Mouse (Mus musculus): ENCODE measurements around the gene Olfr91. TPM values are rescaled to one million over a fixed set of nuclear protein-coding genes. Genes with fewer than 3 reads are reported as not detected.

Gene Olfr91
- not detected for polyA plus RNA-seq (2014; fragmentation: Illumina TruSeq; extraction: RNeasy Lipid Tissue Mini Kit (QIAGEN cat#74804); ENCODE audit: low replicate concordance)

GRCm38 (mm10) chr17:37098178-37098577 lies at the start of gene Olfr91:
Gene Olfr91, minus strand, starts transcription at chr17:37098278.

GRCm38 (mm10) chr17:37119988-37120387 lies 21.9 kb upstream of the Olfr91 start, which contains the start of gene Olfr92:
Gene Olfr92, minus strand, starts transcription at chr17:37120088.

GRCm38 (mm10) chr17:37088399-37088798 lies 9.7 kb downstream of the Olfr91 start, which contains the start of gene Olfr90:
Gene Olfr90, minus strand, starts transcription at chr17:37088499.

GRCm38 (mm10) chr17:37045611-37046311 lies 52.3 kb downstream of the Olfr91 start, which contains the start of gene Gabbr1:
Gene Gabbr1, plus strand, starts transcription at chr17:37045966.

Other genes starting within 250 kb of the Olfr91 start
- 9.4 TPM for gene Trim15, start 231.1 kb downstream of the Olfr91 start, polyA plus RNA-seq (2014; fragmentation: Illumina TruSeq; extraction: RNeasy Lipid Tissue Mini Kit (QIAGEN cat#74804); ENCODE audit: low replicate concordance)
- not detected for gene Trim10, start 228.7 kb downstream of the Olfr91 start, polyA plus RNA-seq (2014; fragmentation: Illumina TruSeq; extraction: RNeasy Lipid Tissue Mini Kit (QIAGEN cat#74804); ENCODE audit: low replicate concordance)
- gene Trim40, start 208.2 kb downstream of the Olfr91 start, polyA plus RNA-seq (2014; fragmentation: Illumina TruSeq; extraction: RNeasy Lipid Tissue Mini Kit (QIAGEN cat#74804); ENCODE audit: low replicate concordance): 86.2 TPM
- 166 TPM for gene Trim31, start 200.2 kb downstream of the Olfr91 start, polyA plus RNA-seq (2014; fragmentation: Illumina TruSeq; extraction: RNeasy Lipid Tissue Mini Kit (QIAGEN cat#74804); ENCODE audit: low replicate concordance)
- 1.1 TPM for gene Rnf39, start 155.4 kb downstream of the Olfr91 start, polyA plus RNA-seq (2014; fragmentation: Illumina TruSeq; extraction: RNeasy Lipid Tissue Mini Kit (QIAGEN cat#74804); ENCODE audit: low replicate concordance)
- gene Ppp1r11, start 146.5 kb downstream of the Olfr91 start, polyA plus RNA-seq (2014; fragmentation: Illumina TruSeq; extraction: RNeasy Lipid Tissue Mini Kit (QIAGEN cat#74804); ENCODE audit: low replicate concordance): 5.3 TPM
- gene Znrd1, start 139.7 kb downstream of the Olfr91 start, polyA plus RNA-seq (2014; fragmentation: Illumina TruSeq; extraction: RNeasy Lipid Tissue Mini Kit (QIAGEN cat#74804); ENCODE audit: low replicate concordance): 18.8 TPM
- gene Znrd1as, start 139.7 kb downstream of the Olfr91 start, polyA plus RNA-seq (2014; fragmentation: Illumina TruSeq; extraction: RNeasy Lipid Tissue Mini Kit (QIAGEN cat#74804); ENCODE audit: low replicate concordance): 17.6 TPM
- not detected for gene 2410137M14Rik, start 117.0 kb downstream of the Olfr91 start, polyA plus RNA-seq (2014; fragmentation: Illumina TruSeq; extraction: RNeasy Lipid Tissue Mini Kit (QIAGEN cat#74804); ENCODE audit: low replicate concordance)
- gene H2-M5, start 108.7 kb downstream of the Olfr91 start, polyA plus RNA-seq (2014; fragmentation: Illumina TruSeq; extraction: RNeasy Lipid Tissue Mini Kit (QIAGEN cat#74804); ENCODE audit: low replicate concordance): not detected
- 3.6 TPM for gene Zfp57, start 97.1 kb downstream of the Olfr91 start, polyA plus RNA-seq (2014; fragmentation: Illumina TruSeq; extraction: RNeasy Lipid Tissue Mini Kit (QIAGEN cat#74804); ENCODE audit: low replicate concordance)
- not detected for gene Mog, start 74.9 kb downstream of the Olfr91 start, polyA plus RNA-seq (2014; fragmentation: Illumina TruSeq; extraction: RNeasy Lipid Tissue Mini Kit (QIAGEN cat#74804); ENCODE audit: low replicate concordance)
- gene Gabbr1, start 52.3 kb downstream of the Olfr91 start, polyA plus RNA-seq (2014; fragmentation: Illumina TruSeq; extraction: RNeasy Lipid Tissue Mini Kit (QIAGEN cat#74804); ENCODE audit: low replicate concordance): 14.3 TPM
- not detected for gene Olfr90, start 9.8 kb downstream of the Olfr91 start, polyA plus RNA-seq (2014; fragmentation: Illumina TruSeq; extraction: RNeasy Lipid Tissue Mini Kit (QIAGEN cat#74804); ENCODE audit: low replicate concordance)
- not detected for gene Olfr92, start 21.8 kb upstream of the Olfr91 start, polyA plus RNA-seq (2014; fragmentation: Illumina TruSeq; extraction: RNeasy Lipid Tissue Mini Kit (QIAGEN cat#74804); ENCODE audit: low replicate concordance)
- gene Olfr93, start 63.2 kb upstream of the Olfr91 start, polyA plus RNA-seq (2014; fragmentation: Illumina TruSeq; extraction: RNeasy Lipid Tissue Mini Kit (QIAGEN cat#74804); ENCODE audit: low replicate concordance): not detected
- 7.5 TPM for gene Ubd, start 95.6 kb upstream of the Olfr91 start, polyA plus RNA-seq (2014; fragmentation: Illumina TruSeq; extraction: RNeasy Lipid Tissue Mini Kit (QIAGEN cat#74804); ENCODE audit: low replicate concordance)
- not detected for gene Olfr94, start 102.7 kb upstream of the Olfr91 start, polyA plus RNA-seq (2014; fragmentation: Illumina TruSeq; extraction: RNeasy Lipid Tissue Mini Kit (QIAGEN cat#74804); ENCODE audit: low replicate concordance)
- not detected for gene Olfr95, start 114.8 kb upstream of the Olfr91 start, polyA plus RNA-seq (2014; fragmentation: Illumina TruSeq; extraction: RNeasy Lipid Tissue Mini Kit (QIAGEN cat#74804); ENCODE audit: low replicate concordance)
- not detected for gene Olfr96, start 121.9 kb upstream of the Olfr91 start, polyA plus RNA-seq (2014; fragmentation: Illumina TruSeq; extraction: RNeasy Lipid Tissue Mini Kit (QIAGEN cat#74804); ENCODE audit: low replicate concordance)
- gene Olfr97, start 139.1 kb upstream of the Olfr91 start, polyA plus RNA-seq (2014; fragmentation: Illumina TruSeq; extraction: RNeasy Lipid Tissue Mini Kit (QIAGEN cat#74804); ENCODE audit: low replicate concordance): not detected
- not detected for gene Olfr98, start 165.5 kb upstream of the Olfr91 start, polyA plus RNA-seq (2014; fragmentation: Illumina TruSeq; extraction: RNeasy Lipid Tissue Mini Kit (QIAGEN cat#74804); ENCODE audit: low replicate concordance)
- 1.0 TPM for gene H2-M3, start 171.9 kb upstream of the Olfr91 start, polyA plus RNA-seq (2014; fragmentation: Illumina TruSeq; extraction: RNeasy Lipid Tissue Mini Kit (QIAGEN cat#74804); ENCODE audit: low replicate concordance)
- gene Olfr99, start 185.2 kb upstream of the Olfr91 start, polyA plus RNA-seq (2014; fragmentation: Illumina TruSeq; extraction: RNeasy Lipid Tissue Mini Kit (QIAGEN cat#74804); ENCODE audit: low replicate concordance): not detected
- gene Olfr101, start 206.0 kb upstream of the Olfr91 start, polyA plus RNA-seq (2014; fragmentation: Illumina TruSeq; extraction: RNeasy Lipid Tissue Mini Kit (QIAGEN cat#74804); ENCODE audit: low replicate concordance): not detected
- gene Olfr102, start 218.8 kb upstream of the Olfr91 start, polyA plus RNA-seq (2014; fragmentation: Illumina TruSeq; extraction: RNeasy Lipid Tissue Mini Kit (QIAGEN cat#74804); ENCODE audit: low replicate concordance): not detected
- gene Olfr103, start 241.4 kb upstream of the Olfr91 start, polyA plus RNA-seq (2014; fragmentation: Illumina TruSeq; extraction: RNeasy Lipid Tissue Mini Kit (QIAGEN cat#74804); ENCODE audit: low replicate concordance): not detected

Data from small intestine, adult 10 weeks (tissue).